Mouse (Mus musculus): Measurements from ENCODE around the gene Atp13a2.

Atp13a2 gene

DNA sequence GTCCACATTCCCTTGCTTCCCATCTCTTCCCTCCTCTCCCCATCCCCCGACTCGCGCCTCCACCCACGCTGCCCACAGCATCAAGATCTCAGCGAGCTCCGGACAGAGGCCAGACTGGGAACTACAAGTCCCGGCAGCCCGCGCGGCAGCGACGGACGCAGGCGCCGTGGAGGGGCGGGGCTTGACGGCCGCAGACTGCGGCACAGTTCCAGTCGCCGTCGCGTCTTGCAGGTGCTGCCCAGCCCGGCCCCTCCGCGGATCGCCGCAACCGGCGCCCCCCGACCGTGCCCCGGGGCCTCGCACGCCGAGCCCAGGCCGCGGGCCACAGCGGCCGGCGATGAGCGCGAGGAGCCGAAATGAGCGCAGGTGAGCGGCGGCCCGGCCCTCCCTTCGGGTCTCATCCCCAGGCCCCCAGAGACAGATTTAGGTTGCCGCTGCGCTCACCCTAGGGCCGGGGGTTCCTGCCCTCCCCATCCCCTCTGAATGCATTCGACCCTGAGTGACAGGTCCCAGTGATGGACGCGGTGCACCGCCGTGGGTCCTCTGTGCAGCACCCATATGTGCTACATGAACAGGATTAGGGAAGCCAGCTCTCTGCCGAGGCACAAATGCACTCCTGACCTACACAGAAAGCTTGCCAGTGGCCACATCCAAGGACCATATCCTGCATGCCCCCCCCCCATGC lies at the start of gene Atp13a2:
Gene Atp13a2 (plus strand): TSS at position 163 of the 685 bp plus-strand sequence.
- peak; percentile 93 for DNase-seq

GRCm38 (mm10) chr4:140944356-140944755 lies 42.3 kb upstream of the Atp13a2 start:
- DNase-seq = no peak

DNA sequence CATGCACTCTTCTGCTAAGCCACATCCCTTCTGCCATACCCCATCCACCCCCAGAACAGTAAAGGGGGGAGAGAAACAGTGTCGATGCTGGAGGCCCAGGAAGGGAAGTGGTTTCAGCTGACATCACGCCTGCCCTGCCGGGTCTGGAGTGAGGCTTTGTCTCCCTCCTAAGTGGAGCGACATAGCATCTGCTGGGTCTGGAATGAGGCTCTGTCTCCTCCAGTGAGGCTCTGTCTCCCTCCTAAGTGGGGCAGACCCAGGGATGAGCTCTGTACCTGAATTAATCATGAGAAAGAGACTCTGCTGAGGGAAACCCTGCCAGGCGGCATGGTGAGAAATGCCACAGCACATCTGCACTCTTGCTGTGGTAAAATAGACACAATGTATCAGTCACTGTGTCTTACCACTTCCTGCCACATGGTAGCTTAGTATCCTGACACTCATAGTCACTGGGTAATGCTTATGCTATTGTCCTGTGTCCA lies 41.7 kb upstream of the Atp13a2 start:
- DNase-seq = no peak

- DNase-seq = no peak
Observed at GRCm38 (mm10) chr4:140945571-140945970, 41.1 kb upstream of the Atp13a2 start.

- DNase-seq = no peak
Observed at GRCm38 (mm10) chr4:140946048-140946447, 40.6 kb upstream of the Atp13a2 start.

DNA sequence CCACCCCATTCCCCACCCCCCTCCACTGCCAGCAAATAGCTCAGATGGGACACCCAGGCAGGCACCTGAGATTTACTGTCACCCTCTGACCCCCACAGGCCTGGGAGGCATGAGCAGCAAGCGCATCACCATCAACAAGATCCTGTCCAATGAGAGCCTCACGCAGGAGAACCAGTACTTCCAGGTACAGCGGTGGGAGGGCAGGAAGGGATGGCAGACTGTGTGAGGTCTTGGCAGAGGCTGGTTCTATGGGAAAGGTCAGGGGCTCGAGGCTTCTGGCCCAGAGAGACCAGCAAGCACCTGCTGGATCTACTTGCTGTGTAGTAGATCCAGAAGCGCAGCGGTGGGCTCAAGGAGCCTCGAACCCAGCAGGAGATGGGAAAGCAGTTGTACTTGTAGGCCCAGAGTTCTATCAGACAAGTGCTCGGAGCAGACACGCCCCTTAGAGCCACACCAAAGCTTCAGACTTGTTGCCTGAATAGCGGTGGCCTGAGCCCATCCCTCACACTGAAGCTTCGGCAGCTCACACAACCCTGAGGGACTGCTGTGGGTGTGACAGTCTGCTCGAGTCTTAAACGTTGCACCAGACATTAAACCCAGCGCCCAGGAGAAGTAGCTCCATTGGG lies 40.0 kb upstream of the Atp13a2 start:
- DNase-seq = no peak

- DNase-seq = no peak
Observed at GRCm38 (mm10) chr4:140947487-140948440, 38.9 kb upstream of the Atp13a2 start.

DNA sequence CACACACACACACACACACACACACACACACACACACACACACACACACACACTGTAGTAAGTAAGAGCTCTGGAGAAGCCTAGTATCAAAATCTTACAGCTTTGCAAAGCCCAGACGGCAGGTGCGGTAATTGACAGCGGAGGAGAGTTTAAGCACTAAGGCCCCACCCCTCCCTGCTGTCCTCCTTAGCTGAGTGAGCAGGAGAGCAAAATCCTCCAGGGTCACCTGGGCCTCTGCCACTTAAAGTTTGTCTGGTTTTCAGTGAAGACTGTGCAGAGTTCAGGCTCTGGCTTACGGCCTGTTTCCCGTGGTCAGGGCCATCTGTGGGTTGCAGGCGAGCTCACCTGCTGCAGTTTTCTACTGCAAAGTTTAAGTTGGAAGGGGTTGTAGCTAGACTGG lies 38.2 kb upstream of the Atp13a2 start:
- no peak for DNase-seq

DNA sequence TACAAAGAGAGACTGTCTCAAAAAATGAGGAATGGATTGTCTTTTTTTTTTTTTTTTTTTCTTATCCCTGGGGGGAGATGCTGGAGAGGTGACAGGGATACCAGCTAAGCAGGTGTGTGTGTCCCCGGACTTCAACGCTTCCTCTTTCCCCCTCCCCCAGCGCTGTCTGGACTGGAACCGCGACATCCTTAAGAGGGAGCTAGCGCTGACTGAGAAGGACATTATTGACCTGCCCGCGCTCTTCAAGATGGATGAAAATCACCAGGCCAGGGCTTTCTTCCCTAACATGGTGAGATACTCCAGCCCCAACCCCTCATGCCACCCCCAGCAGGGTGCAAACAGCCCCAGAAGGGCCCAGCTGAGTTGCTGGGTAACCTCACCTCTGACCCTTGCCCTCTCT lies 37.6 kb upstream of the Atp13a2 start:
- DNase-seq = no peak

DNA sequence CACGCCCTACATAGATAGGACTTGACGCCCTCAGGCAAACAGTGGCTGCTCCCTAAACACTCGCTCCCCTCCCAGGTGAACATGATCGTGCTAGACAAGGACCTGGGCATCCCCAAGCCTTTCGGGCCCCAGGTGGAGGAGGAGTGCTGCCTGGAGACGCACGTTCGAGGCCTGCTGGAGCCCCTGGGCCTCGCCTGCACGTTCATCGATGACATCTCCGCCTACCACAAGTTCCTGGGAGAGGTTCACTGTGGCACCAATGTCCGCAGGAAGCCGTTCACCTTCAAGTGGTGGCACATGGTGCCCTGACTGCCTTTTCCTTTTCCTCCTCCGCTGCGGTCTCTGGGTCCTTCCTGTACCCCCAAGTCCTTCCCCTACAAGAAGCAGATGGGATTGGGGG lies 37.1 kb upstream of the Atp13a2 start:
- no peak for DNase-seq

DNA sequence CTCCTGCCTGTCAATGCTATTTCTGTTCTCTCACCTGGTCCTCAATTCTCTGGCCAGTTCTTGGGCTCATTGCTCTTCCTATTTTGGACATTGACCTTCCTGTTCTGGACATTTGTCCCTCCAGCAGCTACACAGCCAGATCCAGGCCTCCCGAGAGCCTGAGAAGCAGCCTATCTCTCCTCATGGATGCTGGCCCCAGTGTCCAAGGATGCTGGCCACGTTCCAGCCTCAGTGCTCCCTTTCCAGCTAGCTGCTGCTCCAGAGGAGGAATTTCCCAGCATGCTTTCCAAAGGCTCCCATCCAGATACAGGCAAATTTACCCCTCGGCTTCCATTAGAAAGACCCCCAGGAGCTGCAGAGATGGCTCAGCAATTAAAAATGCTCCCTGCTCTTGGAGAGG lies 36.1 kb upstream of the Atp13a2 start:
- no peak for DNase-seq

DNA sequence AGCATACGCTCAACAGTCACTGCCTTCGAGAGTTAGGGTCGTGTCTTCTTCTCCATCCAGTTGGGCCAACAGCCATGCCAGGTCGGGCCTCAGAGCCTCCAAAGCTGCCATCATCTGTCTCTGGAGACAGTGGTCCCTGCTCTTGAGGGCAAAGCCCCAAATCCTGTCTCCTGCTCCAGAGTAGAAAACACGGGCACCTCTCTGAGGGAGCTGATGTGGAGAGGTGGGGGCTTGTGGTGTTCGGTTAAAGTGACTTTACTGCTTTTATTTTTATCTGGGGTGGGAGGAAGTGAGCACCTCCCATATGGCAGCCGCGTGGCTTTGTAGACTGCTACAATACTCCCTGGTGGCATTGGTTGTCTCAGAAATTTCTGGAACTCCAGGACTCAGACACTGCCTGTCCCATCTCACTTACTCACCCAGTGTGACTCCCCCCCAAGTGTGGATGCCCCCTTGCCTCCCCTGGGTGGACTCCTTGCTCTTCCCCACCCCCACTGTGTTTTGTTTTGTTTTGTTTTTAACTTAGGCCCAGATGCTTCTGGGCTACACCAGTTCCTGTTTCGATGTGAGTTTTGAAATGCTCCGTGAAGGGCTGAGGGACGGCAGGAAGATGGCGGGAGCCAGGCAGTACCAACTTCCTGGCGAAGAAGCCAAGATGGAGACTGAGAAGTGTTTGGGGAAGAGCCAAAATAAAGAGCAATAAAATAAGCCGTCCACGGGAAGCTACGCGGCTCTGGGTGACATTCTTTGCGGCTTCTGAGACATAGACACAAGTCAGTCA lies 34.6 kb upstream of the Atp13a2 start:
- no peak for DNase-seq

DNA sequence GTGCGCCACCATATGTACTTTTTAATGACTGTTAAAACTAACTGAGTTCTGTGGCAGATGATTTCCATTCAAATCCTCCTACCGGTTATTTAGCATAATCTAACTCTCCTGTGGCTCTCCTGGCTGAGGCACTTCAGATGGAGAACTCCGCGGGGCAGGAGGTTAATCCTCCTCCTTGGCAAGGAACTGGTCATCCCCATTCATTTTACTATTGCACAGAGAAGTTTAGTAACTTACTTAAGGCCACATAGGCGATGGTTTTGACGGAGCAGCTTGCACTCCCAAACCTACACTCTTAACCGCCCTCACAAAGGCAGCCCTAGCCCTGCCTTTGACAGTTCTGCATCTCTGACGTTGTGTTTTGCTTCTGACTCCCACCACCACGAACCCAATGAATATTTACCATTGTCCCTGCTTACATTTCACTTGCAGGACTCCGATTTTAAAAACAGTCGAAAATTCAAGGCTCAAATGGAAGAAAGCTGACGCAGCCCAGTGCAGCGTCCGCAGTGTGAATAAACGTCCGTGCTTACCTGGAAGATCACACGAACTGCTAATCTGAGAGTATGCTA lies 29.5 kb upstream of the Atp13a2 start:
- DNase-seq = no peak

- peak; percentile 80 for DNase-seq
Observed at GRCm38 (mm10) chr4:140957725-140958124, 28.9 kb upstream of the Atp13a2 start.

GRCm38 (mm10) chr4:140958319-140958718 lies 28.4 kb upstream of the Atp13a2 start:
- no peak for DNase-seq

DNA sequence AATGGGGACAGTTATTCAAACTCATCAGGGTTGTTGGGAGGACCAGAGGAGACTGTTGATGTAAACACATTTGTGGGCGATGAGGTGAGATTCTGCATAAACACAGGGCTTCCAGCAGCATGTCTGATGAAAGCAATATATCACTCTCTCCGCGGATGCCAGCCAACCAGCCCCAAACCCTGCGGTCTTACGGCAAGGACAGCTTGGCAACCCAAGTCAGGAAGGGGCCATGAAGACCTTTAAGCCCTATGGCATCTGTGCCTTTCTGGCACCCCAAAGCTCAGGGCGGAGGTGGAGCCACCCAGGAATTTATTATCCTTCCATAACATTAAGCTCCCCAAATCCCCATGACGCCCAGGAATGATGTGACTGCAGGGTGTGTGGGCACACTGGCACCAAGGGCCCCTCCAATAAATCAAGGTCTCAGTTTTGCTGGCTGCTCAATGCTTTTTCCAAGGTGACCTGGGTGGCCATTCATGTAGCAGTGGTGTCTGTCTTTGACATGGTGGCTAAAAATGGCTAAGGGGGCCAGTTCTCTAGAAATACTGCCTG lies 27.5 kb upstream of the Atp13a2 start:
- DNase-seq = no peak

DNA sequence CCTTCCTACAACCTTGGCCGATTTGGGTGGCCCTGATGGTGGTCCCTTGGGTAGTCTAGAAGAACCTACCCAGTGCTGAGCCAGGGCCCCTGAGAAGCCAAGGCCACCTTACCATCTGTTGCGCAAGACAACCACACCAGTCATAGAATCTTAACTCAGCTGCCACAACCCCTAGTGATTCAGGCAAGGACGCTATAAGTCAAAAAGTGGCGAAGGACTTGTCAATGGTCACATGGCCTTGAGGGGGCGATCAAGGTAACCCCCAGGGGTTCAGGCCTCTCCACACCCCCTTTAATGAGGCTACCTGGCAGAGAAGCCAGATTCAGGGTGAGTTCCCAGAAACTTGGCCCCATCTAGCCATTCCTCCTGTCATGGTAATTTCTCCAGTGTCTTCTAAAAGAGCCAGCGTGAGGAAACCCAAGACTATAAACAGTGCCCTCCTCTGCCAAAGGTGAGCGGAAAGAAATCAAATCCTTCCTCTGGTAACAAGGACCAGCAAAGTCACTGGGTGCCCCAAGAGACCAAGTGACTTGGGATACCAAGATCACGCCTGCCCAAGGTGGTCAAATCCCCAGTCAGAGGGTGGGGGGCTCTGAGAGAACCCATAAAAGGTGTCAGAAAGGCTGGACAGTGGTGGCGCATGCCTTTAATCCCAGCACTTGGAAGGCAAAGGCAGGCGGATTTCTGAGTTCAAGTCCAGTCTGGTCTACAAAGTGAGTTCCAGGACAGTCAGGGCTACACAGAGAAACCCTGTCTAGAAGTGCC lies 26.8 kb upstream of the Atp13a2 start:
- no peak for DNase-seq

- peak; percentile 95 for DNase-seq
Observed at GRCm38 (mm10) chr4:140960781-140961466, 25.7 kb upstream of the Atp13a2 start, which contains the start of gene Sdhb. Sdhb (plus strand) TSS chr4:140961203.

DNA sequence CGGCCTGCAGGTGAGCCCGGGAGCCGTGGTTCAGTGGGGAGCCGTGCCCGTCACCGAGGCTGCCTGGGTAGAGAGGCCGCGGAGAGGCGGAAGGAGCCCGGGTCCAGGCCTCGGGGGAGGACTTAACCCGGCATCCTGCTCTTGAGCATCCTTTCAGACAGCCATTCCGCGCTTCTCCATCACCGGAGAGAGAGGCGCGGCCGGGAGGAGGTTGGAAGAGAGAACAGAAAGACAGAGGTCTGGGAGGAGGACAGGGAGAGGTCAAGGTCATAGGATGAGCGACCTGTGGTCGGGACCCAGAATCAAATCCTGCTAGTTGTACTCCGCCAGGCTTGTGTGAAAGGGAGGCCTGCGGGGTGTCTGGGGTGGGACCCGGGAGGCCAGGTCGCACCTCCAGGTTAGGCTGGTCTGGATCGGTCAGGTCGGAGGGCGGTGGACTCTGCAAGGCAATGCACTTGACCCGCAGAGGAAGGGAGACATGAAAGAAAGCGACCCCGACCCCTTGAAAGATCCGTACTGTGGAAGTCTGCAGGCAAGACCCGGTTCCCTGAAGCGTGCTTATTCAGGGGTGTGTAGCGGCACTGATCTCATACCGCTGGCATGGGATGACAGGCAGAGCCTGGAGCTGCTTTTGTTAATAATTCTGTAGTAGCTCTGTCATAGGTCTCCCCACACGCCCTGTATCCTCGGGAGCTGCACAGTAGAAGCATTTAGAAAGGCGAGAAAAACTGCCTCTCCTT lies 25.0 kb upstream of the Atp13a2 start:
- DNase-seq = no peak
